Mouse (Mus musculus) CH12.LX (cell line): ENCODE measurements at regions not wholly inside any gene's neighbourhood (a gene's known extent, or its start where the extent isn't known, plus 50 kb on each side); places are given as distances from the start of the nearest gene placed in this dataset.

ENCODE experiments used
- DNase-seq: peaks from one replicate; pipeline ENCODE4 v3.0.0-alpha.2; 2013; ENCODE audit errors: extremely low read depth
- H3K27ac ChIP-seq: 2 replicates; pipeline ENCODE4 v1.5.1; 2012; ENCODE audit warnings: low read depth, mild to moderate bottlenecking, control low read depth, moderate library complexity; ENCODE audit not compliant: insufficient read depth
- H3K27me3 ChIP-seq: replicated peaks from 2 replicates; pipeline ENCODE3; 2012; ENCODE audit warnings: inconsistent platforms
- H3K36me3 ChIP-seq, 2 experiments: replicated peaks in 1 of 2; 2 replicates each; pipeline versions ENCODE3 to v1.6.1; 2012; ENCODE audit warnings: inconsistent platforms in 1 of 2, low read length in 1 of 2, mild to moderate bottlenecking in 1 of 2, mixed read lengths in 1 of 2, moderate library complexity in 1 of 2; ENCODE audit not compliant: control insufficient read depth in 1 of 2, insufficient read depth in 1 of 2
- H3K4me1 ChIP-seq, 2 experiments: 2 replicates each; pipeline ENCODE4 v1.6.1; 2012; ENCODE audit warnings: inconsistent platforms in 1 of 2, moderate library complexity in 1 of 2; ENCODE audit not compliant: insufficient read depth in 2 of 2, control insufficient read depth in 1 of 2
- H3K4me2 ChIP-seq: 2 replicates; pipeline ENCODE4 v1.6.1; 2012; ENCODE audit warnings: low read depth, mild to moderate bottlenecking, control low read depth; ENCODE audit not compliant: poor library complexity, insufficient read depth, severe bottlenecking
- H3K4me3 ChIP-seq, 3 experiments: fragments of 150-350 bp in 1 of 3; sonication (generic) in 1 of 3; replicated peaks in 1 of 3; 2 replicates each; pipeline versions ENCODE3 to v1.5.1; 2011 to 2012; ENCODE audit warnings: low read depth in 2 of 3, low read length in 2 of 3, mild to moderate bottlenecking in 2 of 3, moderate library complexity in 2 of 3, control low read depth in 1 of 3, improper control_type of control experiment in 1 of 3, inconsistent platforms in 1 of 3, mixed read lengths in 1 of 3; ENCODE audit not compliant: poor library complexity in 1 of 3
- H3K79me2 ChIP-seq: replicated peaks from 2 replicates; pipeline ENCODE4 v1.6.1; 2012; ENCODE audit warnings: mild to moderate bottlenecking, moderate library complexity; ENCODE audit not compliant: control insufficient read depth, poor library complexity, insufficient read depth, severe bottlenecking; ENCODE audit errors: extremely low read depth
- H3K9ac ChIP-seq: 2 replicates; pipeline ENCODE4 v1.6.1; 2012; ENCODE audit warnings: low read depth, mild to moderate bottlenecking, control low read depth, moderate library complexity; ENCODE audit not compliant: insufficient read depth
- H3K9me3 ChIP-seq: replicated peaks from 2 replicates; pipeline ENCODE3; 2012; ENCODE audit warnings: low read length, inconsistent platforms, mixed read lengths
- CTCF ChIP-seq, 2 experiments: IDR thresholded peaks in 1 of 2; conservative IDR thresholded peaks in 1 of 2; 2 replicates each; pipeline ENCODE4 v1.5.1; 2011 to 2012; ENCODE audit warnings: low read depth in 2 of 2, low read length in 2 of 2, improper control_type of control experiment in 1 of 2, inconsistent platforms in 1 of 2, mild to moderate bottlenecking in 1 of 2, moderate library complexity in 1 of 2
- ELF1 ChIP-seq: IDR thresholded peaks from 2 replicates; pipeline ENCODE4 v1.6.1; 2014; ENCODE audit warnings: low read depth, mild to moderate bottlenecking, inconsistent platforms, low read length, improper control_type of control experiment
- EP300 ChIP-seq: IDR thresholded peaks from 2 replicates; pipeline ENCODE4 v1.6.1; 2011; ENCODE audit warnings: low read length, improper control_type of control experiment
- GABPA ChIP-seq: IDR thresholded peaks from 2 replicates; pipeline ENCODE4 v1.6.1; 2012; ENCODE audit warnings: low read depth, low read length, improper control_type of control experiment, inconsistent platforms; ENCODE audit not compliant: insufficient replicate concordance
- IRF4 ChIP-seq: IDR thresholded peaks from 2 replicates; pipeline ENCODE4 v1.6.1; 2014; ENCODE audit warnings: low read depth, mild to moderate bottlenecking, inconsistent platforms, low read length, improper control_type of control experiment
- JUN ChIP-seq: IDR thresholded peaks from 2 replicates; pipeline ENCODE4 v1.6.1; 2011; ENCODE audit warnings: low read depth, mild to moderate bottlenecking, low read length, improper control_type of control experiment, moderate library complexity; ENCODE audit not compliant: insufficient read depth
- MAX ChIP-seq: IDR thresholded peaks from 2 replicates; pipeline ENCODE4 v1.6.1; 2011; ENCODE audit warnings: low read length, improper control_type of control experiment
- NELFE ChIP-seq: IDR thresholded peaks from 2 replicates; pipeline ENCODE4 v1.6.1; 2011; ENCODE audit warnings: low read depth, low read length, improper control_type of control experiment
- NRF1 ChIP-seq: IDR thresholded peaks from 2 replicates; pipeline ENCODE4 v1.6.1; 2014; ENCODE audit warnings: low read depth, mild to moderate bottlenecking, inconsistent platforms, low read length, improper control_type of control experiment, moderate library complexity
- PAX5 ChIP-seq: IDR thresholded peaks from 2 replicates; pipeline ENCODE4 v1.6.1; 2012; ENCODE audit warnings: low read length, inconsistent platforms, mixed read lengths
- POLR2AphosphoS2 ChIP-seq: IDR thresholded peaks from 2 replicates; pipeline ENCODE4 v1.6.1; 2011; ENCODE audit warnings: low read depth, low read length, improper control_type of control experiment
- RAD21 ChIP-seq: IDR thresholded peaks from 2 replicates; pipeline ENCODE4 v1.6.1; 2011; ENCODE audit warnings: low read depth, mild to moderate bottlenecking, low read length, improper control_type of control experiment, moderate library complexity
- SIN3A ChIP-seq: IDR thresholded peaks from 2 replicates; pipeline ENCODE4 v1.6.1; 2012; ENCODE audit warnings: low read length, improper control_type of control experiment, inconsistent platforms
- SMC3 ChIP-seq: IDR thresholded peaks from 2 replicates; pipeline ENCODE4 v1.6.1; 2011; ENCODE audit warnings: low read depth, low read length, improper control_type of control experiment
- UBTF ChIP-seq: IDR thresholded peaks from 2 replicates; pipeline ENCODE4 v1.6.1; 2012; ENCODE audit warnings: low read depth, mild to moderate bottlenecking, inconsistent platforms, low read length, improper control_type of control experiment, moderate library complexity
- USF1 ChIP-seq: IDR thresholded peaks from 2 replicates; pipeline ENCODE4 v1.6.1; 2014; ENCODE audit warnings: low read depth, mild to moderate bottlenecking, inconsistent platforms, low read length, improper control_type of control experiment
- ZC3H11A ChIP-seq: IDR thresholded peaks from 2 replicates; pipeline ENCODE4 v1.6.1; 2012; ENCODE audit warnings: low read depth, mild to moderate bottlenecking, inconsistent platforms, low read length, improper control_type of control experiment
- ZMIZ1 ChIP-seq: IDR thresholded peaks from 2 replicates; pipeline ENCODE4 v1.6.1; 2012; ENCODE audit warnings: low read depth, mild to moderate bottlenecking, inconsistent platforms, low read length, improper control_type of control experiment
- ZNF384 ChIP-seq: IDR thresholded peaks from 2 replicates; pipeline ENCODE4 v1.6.1; 2012; ENCODE audit warnings: low read depth, low read length, improper control_type of control experiment, inconsistent platforms
- dilution Hi-C: fragments of 300-500 bp; cut with MboI; formaldehyde crosslinking; loops from 2 replicates; pipeline ENCODE4 v1.14.3; 2020; ENCODE audit warnings: low sequenced_read_pairs; ENCODE audit not compliant: extremely low pct_unique_long_range_greater_than_20kb, extremely low pct_ligation_motif_present
- in situ Hi-C: fragments of 300-500 bp; cut with MboI; formaldehyde crosslinking; loops from 3 replicates; pipeline ENCODE4 v1.14.3; 2019; ENCODE audit warnings: low sequenced_read_pairs, low pct_ligation_motif_present, low pct_unique_long_range_greater_than_20kb, mixed read lengths

DNA sequence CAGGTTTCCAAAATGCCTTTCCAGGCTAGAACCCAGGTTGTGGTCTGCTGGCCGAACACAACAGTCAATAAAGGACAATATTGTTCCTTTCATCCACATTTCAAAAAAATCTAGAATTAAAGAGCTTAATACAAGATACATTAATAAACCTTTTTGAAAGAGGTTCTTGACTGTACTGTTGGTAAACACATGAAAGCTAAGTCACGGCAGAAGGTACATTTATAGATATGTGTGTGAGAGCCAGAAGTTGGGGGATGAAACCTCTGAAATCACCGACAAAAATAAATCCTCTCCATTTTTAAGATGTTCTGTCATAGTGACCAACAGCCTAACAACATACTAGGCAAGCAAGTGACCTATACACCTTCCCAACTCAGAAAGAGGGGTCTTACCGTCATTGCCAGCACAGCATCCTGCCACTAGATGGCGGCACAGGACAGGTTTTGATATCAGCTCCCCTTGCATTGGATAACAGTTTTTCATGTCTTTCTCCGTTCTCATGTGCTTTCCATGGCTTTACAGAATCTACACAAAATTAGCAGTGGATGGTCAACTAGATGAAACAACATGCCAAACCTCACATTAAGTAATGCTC is 131.1 kb upstream of the Rapgef5 start:
- Histone ChIP-seq H3K9me3 (no peaks in the 10 kb centered on the region), H3K27ac (no peak overlapping the region), H3K4me2 (peak overlapping the region; percentile 91), H3K4me1 (no peaks in the 10 kb centered on the region), H3K36me3 (no peaks in the 10 kb centered on the region), H3K27me3 (no peaks in the 10 kb centered on the region), H3K79me2 (no peaks in the 10 kb centered on the region)
- dilution Hi-C loops: no loop called here
- peak; percentile 84 for DNase-seq
- TF ChIP-seq UBTF: no peak
- no peak for TF ChIP-seq JUN
- no peak for TF ChIP-seq NELFE
- no peak for TF ChIP-seq ZMIZ1
- TF ChIP-seq EP300: no peak
- no peak for TF ChIP-seq PAX5
- TF ChIP-seq SMC3: peak; percentile 78
- no peak for TF ChIP-seq ZNF384
- TF ChIP-seq ZC3H11A: no peak
- no peak for TF ChIP-seq ELF1
- no peak for TF ChIP-seq GABPA
- TF ChIP-seq POLR2AphosphoS2: no peak
- TF ChIP-seq RAD21: peak; percentile 96
- TF ChIP-seq USF1: no peak
- peak; percentile 88 to 94 for TF ChIP-seq CTCF (conservative IDR thresholded peaks at IDR 0.05 in 1 of 2, IDR thresholded peaks at IDR 0.05 in 1 of 2; ENCODE audit: low read depth in 2 of 2, low read length in 2 of 2)
- no peak for TF ChIP-seq IRF4
- TF ChIP-seq NRF1: no peak
- TF ChIP-seq, all 38 proteins: peak for 3
- Histone ChIP-seq H3K4me3 (no peak overlapping the region), H3K9ac (no peak overlapping the region)
- in situ Hi-C loops: no loop called here

DNA sequence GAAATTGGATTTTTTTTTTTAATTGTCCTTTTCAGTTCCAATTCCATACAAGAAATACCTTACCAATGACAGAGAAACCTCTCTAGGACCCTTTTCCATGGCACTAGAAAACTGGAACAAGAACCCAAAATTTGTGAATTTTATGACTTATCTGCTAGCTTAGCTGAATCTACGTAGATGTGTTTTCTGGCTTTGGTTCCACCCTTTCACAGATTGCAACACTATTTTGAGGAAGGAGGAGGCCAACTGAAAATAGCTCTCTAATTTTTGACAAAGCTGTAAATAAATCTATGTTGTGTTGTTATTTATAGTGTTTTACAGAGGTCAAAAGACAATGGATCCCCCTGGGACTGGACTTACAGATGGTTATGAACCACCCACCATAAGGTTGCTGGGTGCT is 130.6 kb upstream of the Rapgef5 start:
- in situ Hi-C loops: no loop called here
- DNase-seq: no peak
- Histone ChIP-seq H3K4me1 (no peaks in the 10 kb centered on the region), H3K9me3 (no peaks in the 10 kb centered on the region), H3K4me2 (no peak overlapping the region), H3K27me3 (no peaks in the 10 kb centered on the region), H3K9ac (no peak overlapping the region), H3K36me3 (no peaks in the 10 kb centered on the region), H3K79me2 (no peaks in the 10 kb centered on the region), H3K27ac (no peak overlapping the region)
- dilution Hi-C loops: no loop called here
- TF ChIP-seq JUN: no peak
- TF ChIP-seq IRF4: no peak
- TF ChIP-seq MAX: no peak
- TF ChIP-seq GABPA: no peak
- no peak for TF ChIP-seq RAD21
- no peak for TF ChIP-seq POLR2AphosphoS2
- TF ChIP-seq SIN3A: no peak
- no peak for TF ChIP-seq ZMIZ1
- TF ChIP-seq, all 38 proteins: peak for 0
- no peak overlapping the region for H3K4me3 ChIP-seq
